Mouse (Mus musculus): ENCODE data around the gene Fam57a.

The Fam57a gene

GRCm38 (mm10) chr11:76243811-76244546 is 64.5 kb downstream of the Fam57a start:
- DNase-seq (ENCODE audit: low spot score): no peak

DNA sequence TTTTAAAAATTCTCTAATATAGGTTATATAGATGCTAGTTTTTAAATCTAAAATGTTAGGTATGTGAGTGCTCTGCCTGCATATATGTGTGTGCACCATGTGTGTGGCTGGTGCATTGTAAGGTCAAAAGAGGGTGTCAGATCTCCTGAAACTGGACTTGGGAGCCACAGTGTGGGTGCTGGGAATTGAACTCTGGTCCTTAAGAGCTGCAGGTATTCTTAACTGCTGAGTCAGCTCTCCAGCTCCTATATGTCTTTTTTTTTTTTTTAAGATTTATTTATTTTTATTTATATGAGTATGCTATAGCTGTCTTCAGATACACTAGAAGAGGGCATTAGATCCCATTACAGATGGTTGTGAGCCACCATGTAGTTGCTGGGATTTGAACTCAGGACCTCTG is 67.0 kb downstream of the Fam57a start:
- no peak for DNase-seq (ENCODE audit: low spot score)

GRCm38 (mm10) chr11:76247239-76247638 is 67.8 kb downstream of the Fam57a start:
- DNase-seq (ENCODE audit: low spot score): no peak

DNA sequence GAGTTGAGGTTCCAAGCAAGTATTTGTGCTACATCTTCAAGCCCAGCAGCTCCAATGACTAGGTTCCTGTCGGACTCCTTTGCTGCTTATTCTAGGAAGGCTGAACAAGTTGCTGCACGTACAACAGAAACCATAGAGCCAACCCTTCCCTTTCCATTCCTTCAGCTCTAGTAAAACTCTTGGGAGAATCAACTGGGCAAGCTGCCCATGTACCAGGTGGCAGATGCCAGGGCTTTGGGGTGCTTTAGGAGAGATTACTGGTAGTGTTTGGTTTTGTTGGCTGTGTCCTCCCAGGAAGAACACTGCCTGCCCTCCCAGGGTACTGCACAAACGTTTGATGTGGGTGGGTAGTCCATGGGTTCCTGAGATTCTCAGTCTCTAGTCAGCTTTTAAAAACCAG is 72.6 kb downstream of the Fam57a start:
- DNase-seq (ENCODE audit: low spot score): no peak

GRCm38 (mm10) chr11:76253145-76253917 is 73.9 kb downstream of the Fam57a start:
- peak; percentile 77 for DNase-seq (ENCODE audit: low spot score)

DNA sequence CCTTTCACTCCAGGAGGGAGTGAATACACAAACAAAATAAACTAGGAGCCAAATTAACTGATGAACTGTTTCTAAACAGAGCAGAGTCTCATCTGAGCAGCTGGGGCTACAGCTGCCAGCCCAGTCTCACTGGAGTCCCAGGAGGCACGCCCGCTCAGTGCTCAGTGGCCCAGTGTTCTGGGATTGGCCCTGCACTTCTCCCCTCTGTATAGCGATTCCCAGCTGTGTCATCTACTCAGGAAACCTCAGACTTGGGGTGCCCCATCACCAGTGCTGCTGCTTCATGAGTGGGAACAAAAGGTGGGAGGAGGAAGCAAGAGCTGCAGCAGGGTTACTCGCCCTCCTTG is 74.4 kb downstream of the Fam57a start:
- DNase-seq (ENCODE audit: low spot score): no peak

- DNase-seq (ENCODE audit: low spot score): peak; percentile 22
Observed at GRCm38 (mm10) chr11:76255431-76256001, 76.0 kb downstream of the Fam57a start.

GRCm38 (mm10) chr11:76256129-76256528 is 76.7 kb downstream of the Fam57a start:
- no peak for DNase-seq (ENCODE audit: low spot score)

DNA sequence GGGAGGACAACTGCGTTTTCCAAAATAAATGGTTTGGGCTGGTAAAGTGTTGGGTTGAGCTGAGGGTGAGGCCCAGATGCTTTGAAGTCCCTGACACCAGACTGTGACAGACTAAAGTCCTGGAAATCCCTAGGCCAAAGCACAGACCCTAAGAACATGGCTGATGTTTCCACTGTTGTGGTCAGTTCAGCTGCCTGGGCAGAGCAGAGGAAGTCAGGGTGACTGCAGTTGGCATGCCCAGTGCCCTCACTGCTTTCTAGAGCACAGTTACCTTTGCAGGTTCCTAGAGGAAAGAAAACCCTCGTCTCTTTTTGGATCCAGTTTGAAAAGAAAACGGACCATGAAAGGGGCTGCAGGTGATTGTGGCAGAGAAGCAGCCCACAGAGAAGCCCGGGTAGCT is 77.9 kb downstream of the Fam57a start:
- no peak for DNase-seq (ENCODE audit: low spot score)

DNA sequence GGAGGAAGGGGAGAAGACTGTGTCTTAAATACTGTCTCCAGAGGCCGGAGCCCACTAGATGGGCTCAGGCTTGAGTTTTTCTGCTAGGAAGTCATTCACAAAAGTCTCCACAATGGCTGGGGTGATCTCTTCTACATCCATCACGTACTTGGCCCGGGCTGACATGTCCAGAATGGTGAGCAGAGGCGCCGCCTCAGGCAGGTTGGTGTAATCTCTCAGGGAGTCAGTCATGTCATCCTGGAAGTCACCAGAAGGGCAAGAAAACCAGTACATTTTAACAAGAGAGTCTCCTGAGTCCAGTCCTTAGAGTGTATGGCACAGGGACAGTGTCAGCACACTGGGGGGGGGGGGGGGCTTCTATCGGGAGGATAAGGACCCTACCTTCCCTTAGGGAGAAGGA is 79.0 kb downstream of the Fam57a start:
- no peak for DNase-seq (ENCODE audit: low spot score)

DNA sequence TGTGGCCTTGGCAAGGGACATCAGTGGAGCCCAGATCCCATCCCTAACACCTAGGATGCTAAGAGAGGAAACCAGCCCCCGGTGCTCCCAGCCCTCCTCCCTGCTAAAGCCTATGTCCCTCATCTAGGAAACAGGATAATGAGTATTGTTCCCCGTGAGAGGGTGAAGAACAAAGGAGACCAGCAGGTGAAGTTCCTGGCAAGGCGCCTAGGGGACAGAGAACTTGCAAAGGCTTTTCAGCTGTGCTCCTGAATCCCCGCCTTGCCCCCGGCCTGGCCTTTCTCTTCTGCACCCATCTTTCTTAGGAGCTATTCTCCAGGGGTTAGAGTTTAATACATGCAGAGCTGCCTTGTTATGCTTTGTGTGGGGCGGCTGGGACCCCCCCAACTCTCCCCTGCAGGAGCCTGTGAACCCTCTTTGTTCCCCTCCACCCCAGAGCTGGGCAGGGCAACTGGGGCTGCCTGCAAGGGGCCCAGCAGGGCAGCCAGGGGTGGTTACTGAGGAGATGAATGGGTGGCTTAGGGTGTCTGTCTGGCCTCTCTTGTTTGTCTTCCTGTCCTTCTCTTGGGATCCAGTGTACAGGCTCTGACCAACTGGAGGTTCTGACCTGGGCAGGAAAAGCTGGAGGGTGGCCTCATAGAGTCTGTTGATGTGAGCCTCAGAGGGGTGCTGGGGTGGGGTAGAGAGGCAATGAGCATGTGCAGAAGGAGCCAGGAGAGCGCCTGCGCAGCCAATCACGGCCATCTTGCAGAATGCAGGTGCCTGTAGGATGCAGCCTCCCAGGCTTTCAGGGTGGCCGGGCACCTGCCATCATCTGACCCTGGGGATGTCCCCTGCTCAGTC is 81.0 kb downstream of the Fam57a start:
- DNase-seq (ENCODE audit: low spot score): no peak

GRCm38 (mm10) chr11:76261224-76261623 is 81.8 kb downstream of the Fam57a start:
- DNase-seq (ENCODE audit: low spot score): no peak

DNA sequence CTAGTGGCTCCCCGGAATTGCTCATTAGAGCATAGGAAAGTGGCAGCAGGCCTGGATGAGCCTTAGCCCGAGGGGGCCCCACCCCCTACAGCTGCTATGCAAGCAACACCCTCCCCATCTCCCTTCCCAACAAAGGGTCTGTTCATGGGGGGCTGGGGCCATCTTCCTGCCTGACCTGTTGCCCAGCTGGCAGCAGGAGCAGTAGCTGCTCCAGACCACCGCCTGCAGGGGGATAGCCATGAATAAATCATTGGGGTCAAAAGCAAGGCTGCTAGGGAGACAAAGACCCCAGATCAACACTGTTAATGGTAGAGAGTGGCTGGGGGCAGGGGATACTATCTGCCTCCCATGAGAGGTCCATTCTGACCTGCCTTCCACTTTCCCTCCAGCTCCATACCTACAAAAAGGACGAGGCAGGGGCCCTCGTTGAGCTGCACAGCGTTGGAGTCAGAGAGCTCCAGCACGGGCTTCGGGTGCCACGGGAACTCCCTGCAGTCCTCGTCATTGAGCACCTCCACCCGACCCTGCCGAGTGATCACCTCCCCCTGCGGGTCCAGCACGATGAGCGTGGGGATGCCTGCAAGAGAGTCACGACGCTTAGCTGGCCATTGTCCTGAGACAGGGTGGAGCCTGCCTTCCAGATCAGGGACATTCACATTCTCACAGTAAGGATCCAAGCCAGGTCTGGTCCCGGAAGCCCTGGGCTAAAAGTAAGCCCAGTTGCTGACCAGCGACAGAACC is 83.3 kb downstream of the Fam57a start:
- no peak for DNase-seq (ENCODE audit: low spot score)

Data from left cerebral cortex, adult 11 months (tissue).